Mouse (Mus musculus): ENCODE measurements around the gene Itga8. TPM values are rescaled to one million over a fixed set of nuclear protein-coding genes. Genes with fewer than 3 reads are reported as not detected.

Gene Itga8
- polyA plus RNA-seq, 1 experiment from 2014 or later, result 5.3 TPM

- WGBS, result 67% methylated on average over 4 of the region's 4 CpGs
- no peaks in the 10 kb centered on the region for H3K4me1 ChIP-seq (replicated peaks; ENCODE audit: control insufficient read depth, insufficient read depth, low read length)
- no peak for DNase-seq (ENCODE audit: low spot score)
Measured at GRCm38 (mm10) chr2:12279070-12279612, 22.6 kb downstream of the Itga8 start.

GRCm38 (mm10) chr2:12256635-12257317 is 44.9 kb downstream of the Itga8 start:
- H3K9me3 ChIP-seq (ENCODE audit: control insufficient read depth, low read length), result no peaks in the 10 kb centered on the region
- 77% methylated on average over 2 of the region's 2 CpGs for WGBS
- no peak overlapping the region for H3K9ac ChIP-seq
- no peak overlapping the region for H3K4me3 ChIP-seq (replicated peaks; ENCODE audit: low read length)
- no peak for DNase-seq (ENCODE audit: low spot score)
- H3K27ac ChIP-seq, result no peak overlapping the region
- H3K4me2 ChIP-seq (replicated peaks), result no peak overlapping the region
- H3K4me1 ChIP-seq (replicated peaks; ENCODE audit: control insufficient read depth, insufficient read depth, low read length), result no peaks in the 10 kb centered on the region
- no peaks in the 10 kb centered on the region for H3K36me3 ChIP-seq (replicated peaks; ENCODE audit: control insufficient read depth, insufficient read depth)
- no peak for ATAC-seq (ENCODE audit: low FRiP score)
- H3K27me3 ChIP-seq (ENCODE audit: control insufficient read depth, insufficient read depth, low read length), result no peaks in the 10 kb centered on the region

More at GRCm38 (mm10) chr2:12279070-12279612, 22.6 kb downstream of the Itga8 start:
- Histone ChIP-seq H3K36me3 (replicated peaks; ENCODE audit: control insufficient read depth, insufficient read depth) (no peaks in the 10 kb centered on the region), H3K27me3 (ENCODE audit: control insufficient read depth, insufficient read depth, low read length) (no peaks in the 10 kb centered on the region), H3K4me2 (replicated peaks) (no peak overlapping the region), H3K4me3 (replicated peaks; ENCODE audit: low read length) (no peak overlapping the region), H3K9ac (no peak overlapping the region), H3K27ac (no peak overlapping the region), H3K9me3 (ENCODE audit: control insufficient read depth, low read length) (no peaks in the 10 kb centered on the region)
- no peak for ATAC-seq (ENCODE audit: low FRiP score)

GRCm38 (mm10) chr2:12255901-12256300 is 45.8 kb downstream of the Itga8 start:
- no peak for ATAC-seq (ENCODE audit: low FRiP score)
- H3K27me3 ChIP-seq (ENCODE audit: control insufficient read depth, insufficient read depth, low read length), result no peaks in the 10 kb centered on the region
- 95% methylated on average over 2 of the region's 2 CpGs for WGBS
- no peak overlapping the region for H3K4me2 ChIP-seq (replicated peaks)
- H3K27ac ChIP-seq, result no peak overlapping the region
- H3K9ac ChIP-seq, result no peak overlapping the region
- no peak for DNase-seq (ENCODE audit: low spot score)
- H3K4me3 ChIP-seq (replicated peaks; ENCODE audit: low read length), result no peak overlapping the region
- no peaks in the 10 kb centered on the region for H3K9me3 ChIP-seq (ENCODE audit: control insufficient read depth, low read length)
- no peaks in the 10 kb centered on the region for H3K36me3 ChIP-seq (replicated peaks; ENCODE audit: control insufficient read depth, insufficient read depth)
- H3K4me1 ChIP-seq (replicated peaks; ENCODE audit: control insufficient read depth, insufficient read depth, low read length), result no peaks in the 10 kb centered on the region

- no peak overlapping the region for H3K4me3 ChIP-seq (replicated peaks; ENCODE audit: low read length)
- no peak overlapping the region for H3K9ac ChIP-seq
- no peak overlapping the region for H3K27ac ChIP-seq
- H3K4me2 ChIP-seq (replicated peaks), result no peak overlapping the region
- H3K9me3 ChIP-seq (ENCODE audit: control insufficient read depth, low read length), result no peaks in the 10 kb centered on the region
- no peaks in the 10 kb centered on the region for H3K27me3 ChIP-seq (ENCODE audit: control insufficient read depth, insufficient read depth, low read length)
- no peak for DNase-seq (ENCODE audit: low spot score)
- WGBS, result 94% methylated on average over 3 of the region's 3 CpGs
- ATAC-seq (ENCODE audit: low FRiP score), result no peak
- no peaks in the 10 kb centered on the region for H3K4me1 ChIP-seq (replicated peaks; ENCODE audit: control insufficient read depth, insufficient read depth, low read length)
- no peaks in the 10 kb centered on the region for H3K36me3 ChIP-seq (replicated peaks; ENCODE audit: control insufficient read depth, insufficient read depth)
Measured at GRCm38 (mm10) chr2:12235345-12235744, 66.4 kb downstream of the Itga8 start.

GRCm38 (mm10) chr2:12229721-12230120 is 72.0 kb downstream of the Itga8 start:
- 82% methylated on average over 2 of the region's 2 CpGs for WGBS
- H3K4me3 ChIP-seq (replicated peaks; ENCODE audit: low read length), result no peak overlapping the region
- no peak overlapping the region for H3K9ac ChIP-seq
- no peaks in the 10 kb centered on the region for H3K27me3 ChIP-seq (ENCODE audit: control insufficient read depth, insufficient read depth, low read length)
- no peak overlapping the region for H3K4me2 ChIP-seq (replicated peaks)
- no peaks in the 10 kb centered on the region for H3K9me3 ChIP-seq (ENCODE audit: control insufficient read depth, low read length)
- DNase-seq (ENCODE audit: low spot score), result no peak
- no peaks in the 10 kb centered on the region for H3K4me1 ChIP-seq (replicated peaks; ENCODE audit: control insufficient read depth, insufficient read depth, low read length)
- no peaks in the 10 kb centered on the region for H3K36me3 ChIP-seq (replicated peaks; ENCODE audit: control insufficient read depth, insufficient read depth)
- H3K27ac ChIP-seq, result no peak overlapping the region
- no peak for ATAC-seq (ENCODE audit: low FRiP score)

- ATAC-seq (ENCODE audit: low FRiP score), result no peak
- no peak overlapping the region for H3K4me2 ChIP-seq (replicated peaks)
- no peaks in the 10 kb centered on the region for H3K27me3 ChIP-seq (ENCODE audit: control insufficient read depth, insufficient read depth, low read length)
- no peak overlapping the region for H3K4me3 ChIP-seq (replicated peaks; ENCODE audit: low read length)
- H3K9ac ChIP-seq, result no peak overlapping the region
- WGBS, result 58% methylated on average over 3 of the region's 3 CpGs
- no peaks in the 10 kb centered on the region for H3K36me3 ChIP-seq (replicated peaks; ENCODE audit: control insufficient read depth, insufficient read depth)
- no peak overlapping the region for H3K27ac ChIP-seq
- DNase-seq (ENCODE audit: low spot score), result no peak
- H3K9me3 ChIP-seq (ENCODE audit: control insufficient read depth, low read length), result no peaks in the 10 kb centered on the region
- H3K4me1 ChIP-seq (replicated peaks; ENCODE audit: control insufficient read depth, insufficient read depth, low read length), result no peaks in the 10 kb centered on the region
Measured at GRCm38 (mm10) chr2:12228335-12228734, 73.4 kb downstream of the Itga8 start.

GRCm38 (mm10) chr2:12227243-12227642 is 74.5 kb downstream of the Itga8 start:
- H3K9ac ChIP-seq, result no peak overlapping the region

GRCm38 (mm10) chr2:12226367-12226766 is 75.4 kb downstream of the Itga8 start:
- DNase-seq (ENCODE audit: low spot score), result no peak
- Histone ChIP-seq H3K4me2 (replicated peaks) (no peak overlapping the region), H3K27me3 (ENCODE audit: control insufficient read depth, insufficient read depth, low read length) (no peaks in the 10 kb centered on the region), H3K4me3 (replicated peaks; ENCODE audit: low read length) (no peak overlapping the region), H3K4me1 (replicated peaks; ENCODE audit: control insufficient read depth, insufficient read depth, low read length) (no peaks in the 10 kb centered on the region), H3K36me3 (replicated peaks; ENCODE audit: control insufficient read depth, insufficient read depth) (no peaks in the 10 kb centered on the region), H3K9ac (no peak overlapping the region), H3K27ac (no peak overlapping the region), H3K9me3 (ENCODE audit: control insufficient read depth, low read length) (no peaks in the 10 kb centered on the region)
- no peak for ATAC-seq (ENCODE audit: low FRiP score)
- 91% methylated on average over 1 of the region's 1 CpGs for WGBS

More at GRCm38 (mm10) chr2:12227243-12227642, 74.5 kb downstream of the Itga8 start:
- Histone ChIP-seq H3K27me3 (ENCODE audit: control insufficient read depth, insufficient read depth, low read length) (no peaks in the 10 kb centered on the region), H3K4me1 (replicated peaks; ENCODE audit: control insufficient read depth, insufficient read depth, low read length) (no peaks in the 10 kb centered on the region), H3K27ac (no peak overlapping the region), H3K4me2 (replicated peaks) (no peak overlapping the region), H3K36me3 (replicated peaks; ENCODE audit: control insufficient read depth, insufficient read depth) (no peaks in the 10 kb centered on the region), H3K9me3 (ENCODE audit: control insufficient read depth, low read length) (no peaks in the 10 kb centered on the region), H3K4me3 (replicated peaks; ENCODE audit: low read length) (no peak overlapping the region)
- WGBS, result 48% methylated on average over 2 of the region's 2 CpGs
- DNase-seq (ENCODE audit: low spot score), result no peak
- ATAC-seq (ENCODE audit: low FRiP score), result no peak

- Histone ChIP-seq H3K9ac (no peak overlapping the region), H3K4me3 (replicated peaks; ENCODE audit: low read length) (no peak overlapping the region), H3K4me1 (replicated peaks; ENCODE audit: control insufficient read depth, insufficient read depth, low read length) (no peaks in the 10 kb centered on the region), H3K27ac (no peak overlapping the region), H3K36me3 (replicated peaks; ENCODE audit: control insufficient read depth, insufficient read depth) (no peaks in the 10 kb centered on the region), H3K4me2 (replicated peaks) (no peak overlapping the region), H3K27me3 (ENCODE audit: control insufficient read depth, insufficient read depth, low read length) (no peaks in the 10 kb centered on the region), H3K9me3 (ENCODE audit: control insufficient read depth, low read length) (no peaks in the 10 kb centered on the region)
- DNase-seq (ENCODE audit: low spot score) (no peak), ATAC-seq (ENCODE audit: low FRiP score) (peak; percentile 60; the same call in 1 of the 2 replicates)
- 83% methylated on average over 2 of the region's 2 CpGs for WGBS
Measured at GRCm38 (mm10) chr2:12221671-12222070, 80.1 kb downstream of the Itga8 start.
